9 mouse cellular contexts compared by ENCODE assay signal in genomic region chr8:89042118-89042460, GRCm38 (mm10). TPM values are rescaled to one million over a fixed set of nuclear protein-coding genes. Genes with fewer than 3 reads are reported as not detected.
DNase-seq lines count a peak whose midpoint lies in the region; ATAC-seq and TF ChIP-seq lines count a peak whose summit lies in the region.
"Had no signal": no experiment of that assay in that cellular context is flagged by ENCODE, and none has a peak within 500 bp of the region (broad histone marks: within the 10 kb centered on the region; RNA-seq: fewer than 3 reads in every experiment).

No protein-coding gene starts in this region.

- H3K9ac ChIP-seq in lung, embryonic 14.5 days = peak overlapping the region; percentile 47
- H3K9ac ChIP-seq in embryonic facial prominence, embryonic 14.5 days (ENCODE audit: low read depth, low read length) = peak overlapping the region; percentile 70
- peak overlapping the region; percentile 67 for H3K9ac ChIP-seq in hindbrain, postnatal 0 days (replicated peaks; ENCODE audit: low read length)
- peak overlapping the region; percentile 72 for H3K9ac ChIP-seq in midbrain, embryonic 14.5 days (replicated peaks; ENCODE audit: low read length)

- H3K27ac ChIP-seq in lung, embryonic 14.5 days (ENCODE audit: low read depth) = peak overlapping the region; percentile 36; the same call in 1 of the 2 replicates
- H3K27ac ChIP-seq in embryonic facial prominence, embryonic 14.5 days (replicated peaks; ENCODE audit: low read depth, low read length) = peak overlapping the region; percentile 58
- peak overlapping the region; percentile 80 for H3K27ac ChIP-seq in hindbrain, postnatal 0 days
- peak overlapping the region; percentile 86 for H3K27ac ChIP-seq in midbrain, embryonic 14.5 days (replicated peaks; ENCODE audit: low read depth, low read length)

- H3K4me3 ChIP-seq in lung, embryonic 14.5 days (ENCODE audit: low read depth, low read length) = peak overlapping the region; percentile 46
- H3K4me3 ChIP-seq in embryonic facial prominence, embryonic 14.5 days (ENCODE audit: low read depth, low read length) = peak overlapping the region; percentile 50
- peak overlapping the region; percentile 52 for H3K4me3 ChIP-seq in hindbrain, postnatal 0 days (ENCODE audit: low read length)
- peak overlapping the region; percentile 55 for H3K4me3 ChIP-seq in midbrain, embryonic 14.5 days (replicated peaks; ENCODE audit: low read depth, low read length)

- under 1% methylated on average over 35 of the region's 35 CpGs for WGBS in lung, embryonic 14.5 days
- 0% methylated on average over 29 of the region's 35 CpGs for WGBS in embryonic facial prominence, embryonic 14.5 days
- WGBS in hindbrain, postnatal 0 days = 0% methylated on average over 35 of the region's 35 CpGs
- under 1% methylated on average over 35 of the region's 35 CpGs for WGBS in midbrain, embryonic 14.5 days

- no peak for TF ChIP-seq CTCF in lung, embryonic 14.5 days (IDR thresholded peaks at IDR 0.05; ENCODE audit: low read depth)
- no peak for TF ChIP-seq CTCF in hindbrain, postnatal 0 days (IDR thresholded peaks at IDR 0.05; ENCODE audit: low read depth)

- H3K4me2 ChIP-seq in lung, embryonic 14.5 days = peak overlapping the region; percentile 77
- H3K4me2 ChIP-seq in embryonic facial prominence, embryonic 14.5 days (ENCODE audit: low read depth, low read length) = peak overlapping the region; percentile 86
- H3K4me2 ChIP-seq in hindbrain, postnatal 0 days (ENCODE audit: low read depth, low read length) = peak overlapping the region; percentile 72
- peak overlapping the region; percentile 81 for H3K4me2 ChIP-seq in midbrain, embryonic 14.5 days (ENCODE audit: low read length)

- no peaks in the 10 kb centered on the region for H3K36me3 ChIP-seq in lung, embryonic 14.5 days (ENCODE audit: insufficient read depth)
- H3K36me3 ChIP-seq in embryonic facial prominence, embryonic 14.5 days (ENCODE audit: control insufficient read depth, insufficient read depth, low read length) = no peaks in the 10 kb centered on the region
- no peaks in the 10 kb centered on the region for H3K36me3 ChIP-seq in hindbrain, postnatal 0 days (ENCODE audit: insufficient read depth, low read length)
- H3K36me3 ChIP-seq in midbrain, embryonic 14.5 days (ENCODE audit: control insufficient read depth, insufficient read depth, low read length) = no peaks in the 10 kb centered on the region

- peaks cover 2% of the 10 kb centered on the region; the same call in 1 of the 2 replicates for H3K4me1 ChIP-seq in lung, embryonic 14.5 days (ENCODE audit: insufficient read depth)
- H3K4me1 ChIP-seq in embryonic facial prominence, embryonic 14.5 days (ENCODE audit: control insufficient read depth, insufficient read depth, low read length) = no peaks in the 10 kb centered on the region
- no peaks in the 10 kb centered on the region for H3K4me1 ChIP-seq in hindbrain, postnatal 0 days (ENCODE audit: insufficient read depth, low read length)
- H3K4me1 ChIP-seq in midbrain, embryonic 14.5 days (ENCODE audit: control insufficient read depth, insufficient read depth, low read length) = peaks cover 26% of the 10 kb centered on the region

- DNase-seq in lung, embryonic 14.5 days = peak; percentile 52
- no peak for DNase-seq in lung, postnatal 36 days
- no peak for DNase-seq in embryonic facial prominence, embryonic 14.5 days (ENCODE audit: low spot score)
- peak; percentile 40 for DNase-seq in hindbrain, postnatal 0 days (ENCODE audit: low spot score)
- peak; percentile 68 for DNase-seq in midbrain, embryonic 14.5 days
- DNase-seq in left cerebral cortex, postnatal 14 days (ENCODE audit: low spot score in 2 of 2) = no peak
- no peak for DNase-seq in gastrocnemius, postnatal 36 days

- 0 out of 2 replicates have a peak, but pooled peaks have one; percentile 23 for ATAC-seq in lung, embryonic 14.5 days (ENCODE audit: insufficient read depth)
- no peak for ATAC-seq in embryonic facial prominence, embryonic 14.5 days (ENCODE audit: low read depth)
- ATAC-seq in hindbrain, postnatal 0 days = no peak
- no peak for ATAC-seq in midbrain, embryonic 14.5 days (ENCODE audit: low FRiP score, low TSS enrichment)
- no peak for ATAC-seq in granulocyte monocyte progenitor cell, adult 5-6 weeks (replicated peaks; ENCODE audit: poor library complexity, severe bottlenecking)

- H3K9me3 ChIP-seq in lung, embryonic 14.5 days (ENCODE audit: low read depth, low read length) = no peaks in the 10 kb centered on the region
- H3K9me3 ChIP-seq in embryonic facial prominence, embryonic 14.5 days (ENCODE audit: control insufficient read depth, low read length) = no peaks in the 10 kb centered on the region
- H3K9me3 ChIP-seq in hindbrain, postnatal 0 days (ENCODE audit: low read length) = no peaks in the 10 kb centered on the region
- no peaks in the 10 kb centered on the region for H3K9me3 ChIP-seq in midbrain, embryonic 14.5 days (ENCODE audit: control insufficient read depth, low read length)

- intact Hi-C loops in left cerebral cortex, postnatal 14 days (cut with DNase I) = loop anchor here (2.0 to 10.0 kb wide), 3 partner anchors 265 to 743 kb away; no protein-coding TSS in a partner anchor
- intact Hi-C loops in gastrocnemius, postnatal 36 days (cut with DNase I) = no loop called here

- H3K27me3 ChIP-seq in lung, embryonic 14.5 days (ENCODE audit: insufficient read depth, low read length) = peaks cover 99% of the 10 kb centered on the region
- peaks cover 95% of the 10 kb centered on the region for H3K27me3 ChIP-seq in embryonic facial prominence, embryonic 14.5 days (replicated peaks; ENCODE audit: control insufficient read depth, insufficient read depth, low read length)
- H3K27me3 ChIP-seq in hindbrain, postnatal 0 days (ENCODE audit: insufficient read depth, low read length) = peaks cover 39% of the 10 kb centered on the region
- peaks cover 46% of the 10 kb centered on the region; the same call in 1 of the 2 replicates for H3K27me3 ChIP-seq in midbrain, embryonic 14.5 days (ENCODE audit: control insufficient read depth, insufficient read depth, low read length)

RNA-seq across cellular contexts. Expression of gene Sall1, which starts 1.9 kb away (rescaled TPM):
- 0.05 and 0.08 TPM in 2 replicates for polyA plus RNA-seq in lung, embryonic 14.5 days (2014; fragmentation: Nextera tagmentation; extraction: Ambion mirVana)
- polyA plus RNA-seq in embryonic facial prominence, embryonic 14.5 days (2014; fragmentation: Nextera tagmentation; extraction: Ambion mirVana) = 1.2 and 1.3 TPM in 2 replicates
- 7.5 and 10.7 TPM in 2 replicates for total RNA-seq in hindbrain, postnatal 0 days (2014; rRNA removed)
- 3.3 and 3.6 TPM in 2 replicates for polyA plus RNA-seq in hindbrain, postnatal 0 days (2015; fragmentation: Nextera tagmentation; extraction: Ambion mirVana)
- 7.7 and 9.2 TPM in 2 replicates for polyA plus RNA-seq in midbrain, embryonic 14.5 days (2014; fragmentation: Nextera tagmentation; extraction: Ambion mirVana)
- total RNA-seq in left cerebral cortex, postnatal 14 days (2021) = 10 to 100 TPM; 12.1 to 13.7 TPM
- not detected in 2 replicates for total RNA-seq in granulocyte monocyte progenitor cell, adult 5-6 weeks (2014; fragmentation: Nextera tagmentation)
- total RNA-seq in granulocyte monocyte progenitor cell, adult 5-6 weeks (2017) = not detected in 2 replicates
- total RNA-seq in gastrocnemius, postnatal 36 days (2021) = not detected
- total RNA-seq: adrenal gland, postnatal 36 days had no signal

Comparison
In these comparisons a context has a peak if more than half of its experiments do, and no peak if none do; other contexts are left out.
1. DNase-seq: peak in lung, embryonic 14.5 days (single experiment), hindbrain, postnatal 0 days (single experiment) and midbrain, embryonic 14.5 days (single experiment); none in lung, postnatal 36 days (single experiment), embryonic facial prominence, embryonic 14.5 days (single experiment), left cerebral cortex, postnatal 14 days (0 of 2) and gastrocnemius, postnatal 36 days (0 of 2).
2. H3K27ac ChIP-seq: peak in every context shown above with its lines; median percentile 86 in midbrain, embryonic 14.5 days; 80 in hindbrain, postnatal 0 days; 58 in embryonic facial prominence, embryonic 14.5 days; 36 in lung, embryonic 14.5 days.
3. Peak in every context shown above with its lines, with median percentiles within 50 percentile points of each other: H3K4me2 ChIP-seq, H3K4me3 ChIP-seq and H3K9ac ChIP-seq.